Mouse (Mus musculus) brown adipose tissue, adult 24 weeks (tissue): ENCODE data around the gene Tsc2. TPM values are rescaled to one million over a fixed set of nuclear protein-coding genes. Genes with fewer than 3 reads are reported as not detected.

Experiments
- H3K27ac ChIP-seq: fragments of 200-500 bp; replicated peaks from 2 replicates; pipeline ENCODE4 v1.5.1; 2012; ENCODE audit warnings: low read depth, mild to moderate bottlenecking, low read length
- H3K4me1 ChIP-seq: fragments of 200-500 bp; 2 replicates; pipeline ENCODE4 v1.6.1; 2012; ENCODE audit warnings: low read length, mixed read lengths; ENCODE audit not compliant: control insufficient read depth, insufficient read depth, insufficient read length
- H3K4me3 ChIP-seq: fragments of 200-500 bp; 2 replicates; pipeline ENCODE4 v1.5.1; 2012; ENCODE audit warnings: low read depth, mild to moderate bottlenecking, low read length, moderate library complexity; ENCODE audit not compliant: insufficient read depth
- polyA plus RNA-seq: library from polyadenylated mRNA; stranded (reverse); fragments of >200 nt; gene quantifications from 2 replicates; pipeline ENCODE4 v1.2.4, GENCODE M21; 2012; ENCODE audit not compliant: missing spikeins, insufficient read depth, insufficient read length

Gene Tsc2
- polyA plus RNA-seq, 1 experiment, result 69.2 TPM

DNA sequence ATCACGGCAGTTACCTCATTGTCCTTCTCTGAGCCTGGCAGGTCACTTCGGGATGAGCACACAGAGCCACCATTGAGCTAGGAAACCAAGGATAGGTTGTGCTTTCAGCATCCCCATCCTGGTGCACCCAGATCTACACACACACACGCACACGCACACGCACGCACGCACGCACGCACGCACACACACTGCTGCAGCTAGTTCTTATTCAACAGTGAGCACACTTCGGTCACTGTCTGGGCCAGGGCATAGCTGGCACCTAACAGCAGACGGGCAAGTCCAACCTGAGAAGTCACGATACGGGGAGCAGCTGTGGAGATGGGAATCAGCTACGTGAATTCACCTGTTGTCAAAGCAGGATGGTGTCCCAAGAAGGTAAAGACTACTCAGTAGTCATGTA, 8.2 kb upstream of the Tsc2 start:
- Histone ChIP-seq H3K27ac (no peak overlapping the region), H3K4me3 (no peak overlapping the region), H3K4me1 (peaks cover 11% of the 10 kb centered on the region)

DNA sequence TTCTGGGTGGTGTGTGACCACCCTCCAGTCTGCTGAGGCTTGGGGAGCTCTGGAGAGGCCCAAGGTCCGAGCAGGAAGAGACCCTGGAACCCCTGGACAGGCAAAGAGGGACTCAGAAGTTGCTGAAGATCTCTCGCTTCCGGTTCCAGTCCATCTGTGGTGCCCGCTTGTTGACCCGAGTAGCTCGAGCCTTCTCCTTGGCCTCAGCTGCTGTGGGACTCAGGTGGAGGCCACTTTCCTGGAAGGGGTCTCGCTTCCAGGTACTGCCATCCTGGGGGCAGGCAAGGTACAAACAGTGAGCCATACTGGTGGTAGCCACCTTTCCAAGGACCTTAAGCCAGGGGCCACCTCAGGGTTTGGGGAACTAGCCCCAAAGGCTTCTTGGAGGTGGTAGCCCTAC, 7.7 kb upstream of the Tsc2 start:
- H3K27ac ChIP-seq, result 0 out of 2 replicates have a peak overlapping the region, but pooled peaks have one; percentile 9
- H3K4me3 ChIP-seq, result no peak overlapping the region
- peaks cover 15% of the 10 kb centered on the region for H3K4me1 ChIP-seq

DNA sequence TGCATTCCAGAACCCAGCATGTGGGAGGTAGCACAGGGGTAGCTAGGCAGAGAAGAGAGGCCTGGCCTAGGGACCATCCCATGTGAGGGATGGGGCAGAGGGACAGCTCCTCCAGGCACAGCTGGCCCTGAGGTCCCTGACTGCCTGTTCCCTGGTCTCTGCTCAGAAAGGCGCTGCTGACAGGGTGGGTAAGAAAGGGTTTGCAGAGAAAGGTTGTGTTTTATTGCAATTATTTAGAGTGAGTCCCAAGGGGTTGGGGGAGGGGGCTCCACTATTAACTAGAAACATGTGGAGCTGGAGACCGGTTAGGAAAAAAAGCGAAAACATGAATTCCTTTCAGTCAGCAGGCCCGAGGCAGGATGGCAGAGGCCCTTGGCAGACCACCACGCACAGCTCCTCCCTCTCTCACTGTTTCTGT, 7.2 kb upstream of the Tsc2 start:
- H3K27ac ChIP-seq, result peak overlapping the region; percentile 9; the same call in 1 of the 2 replicates
- H3K4me3 ChIP-seq, result no peak overlapping the region
- peaks cover 17% of the 10 kb centered on the region for H3K4me1 ChIP-seq

DNA sequence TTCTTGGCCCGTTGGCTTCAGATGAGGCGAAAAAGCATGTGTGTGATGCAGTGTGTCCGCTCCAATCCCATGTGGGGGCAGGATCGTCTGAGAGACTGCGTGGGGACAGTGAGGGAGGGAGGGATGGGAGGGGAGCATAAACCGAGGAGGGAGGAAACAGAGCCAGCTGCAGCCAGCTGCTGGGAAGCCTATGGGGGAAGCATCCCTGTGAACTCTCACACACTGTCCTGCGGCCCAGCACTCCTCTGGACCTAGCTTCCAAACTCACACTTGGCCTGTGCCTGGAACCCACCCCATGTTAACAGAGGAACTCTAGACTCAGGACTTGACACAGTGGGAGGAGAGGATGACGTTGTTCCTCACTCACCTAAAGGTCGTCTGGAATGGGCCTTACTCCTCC, 6.4 kb upstream of the Tsc2 start:
- Histone ChIP-seq H3K4me1 (peaks cover 20% of the 10 kb centered on the region), H3K27ac (peak overlapping the region; percentile 31), H3K4me3 (no peak overlapping the region)

DNA sequence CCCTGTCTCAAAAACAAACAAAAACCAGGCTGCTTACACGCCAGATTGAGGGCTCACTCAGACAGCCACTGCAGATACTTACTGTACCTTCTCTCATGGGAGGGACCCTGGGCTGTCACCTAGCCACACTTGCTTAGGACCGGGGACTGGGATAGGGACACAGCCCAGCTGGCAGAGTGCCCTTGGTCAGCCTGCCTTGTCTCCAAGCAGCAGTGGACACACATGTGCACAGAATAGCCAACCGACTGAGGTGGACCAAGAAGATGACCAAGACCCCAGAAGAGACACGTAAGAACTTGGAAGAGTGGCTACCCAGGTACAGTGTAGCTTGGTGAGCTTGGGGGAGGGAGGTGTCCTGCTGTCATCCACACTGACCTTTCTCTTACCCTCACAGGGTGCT, 5.8 kb upstream of the Tsc2 start:
- peaks cover 24% of the 10 kb centered on the region for H3K4me1 ChIP-seq
- no peak overlapping the region for H3K4me3 ChIP-seq
- H3K27ac ChIP-seq, result peak overlapping the region; percentile 31

DNA sequence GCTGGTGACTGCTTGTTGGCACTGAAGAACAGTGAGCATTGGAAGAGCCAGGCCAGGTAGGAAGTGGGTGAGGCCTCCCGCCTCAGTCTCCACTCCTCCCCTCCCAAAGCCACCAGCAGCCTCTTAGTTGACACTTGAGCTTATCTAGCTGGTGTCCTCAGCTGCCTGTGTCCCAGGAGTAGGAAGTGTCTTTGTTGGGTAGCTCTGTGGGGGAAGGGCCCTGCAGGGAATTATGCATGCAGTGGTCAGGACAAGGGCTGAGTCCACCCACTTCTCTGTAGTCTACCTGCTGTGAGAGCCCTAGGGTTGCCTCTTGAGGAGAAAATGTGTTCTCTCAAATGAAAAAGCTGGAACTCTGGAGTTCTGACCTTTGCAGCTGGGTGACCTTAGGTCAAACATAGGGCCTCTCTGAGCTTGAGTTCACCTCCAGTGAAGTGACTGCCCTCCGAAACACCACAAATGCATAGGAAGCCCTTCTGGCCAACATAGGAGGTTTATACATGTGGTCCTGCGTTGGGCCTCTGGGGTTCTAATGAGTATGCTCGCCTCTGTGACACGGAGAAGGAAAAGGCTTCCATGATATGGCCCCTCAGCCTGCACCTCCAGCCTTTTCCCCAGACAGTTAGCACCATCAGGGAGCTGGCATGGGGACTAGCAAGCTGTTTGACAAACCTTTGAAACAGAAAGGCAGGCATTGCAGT, 4.5 kb upstream of the Tsc2 start:
- Histone ChIP-seq H3K27ac (0 out of 2 replicates have a peak overlapping the region, but pooled peaks have one; percentile 8), H3K4me1 (peaks cover 27% of the 10 kb centered on the region), H3K4me3 (no peak overlapping the region)

DNA sequence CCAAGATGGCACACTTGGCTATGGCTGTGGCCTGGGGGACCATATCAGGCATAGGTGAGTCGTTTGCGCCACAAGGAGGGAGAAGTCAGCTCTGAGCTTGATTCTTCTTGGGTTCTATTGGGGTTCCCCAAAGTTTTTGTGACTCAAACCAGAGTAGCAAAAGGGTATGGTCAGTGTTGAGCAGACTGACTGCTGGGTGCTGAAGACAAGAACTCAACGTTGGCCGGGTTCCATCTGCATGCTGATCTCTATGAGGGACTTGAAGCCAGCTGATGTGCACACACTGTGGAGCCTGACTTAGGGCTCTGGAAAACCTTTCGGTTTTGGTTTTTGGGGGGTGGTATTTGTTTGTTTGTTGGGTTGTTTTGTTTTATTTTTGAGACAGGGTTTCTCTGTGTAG, 3.3 kb upstream of the Tsc2 start:
- Histone ChIP-seq H3K27ac (peak overlapping the region; percentile 20; the same call in 1 of the 2 replicates), H3K4me3 (no peak overlapping the region), H3K4me1 (peaks cover 29% of the 10 kb centered on the region)

DNA sequence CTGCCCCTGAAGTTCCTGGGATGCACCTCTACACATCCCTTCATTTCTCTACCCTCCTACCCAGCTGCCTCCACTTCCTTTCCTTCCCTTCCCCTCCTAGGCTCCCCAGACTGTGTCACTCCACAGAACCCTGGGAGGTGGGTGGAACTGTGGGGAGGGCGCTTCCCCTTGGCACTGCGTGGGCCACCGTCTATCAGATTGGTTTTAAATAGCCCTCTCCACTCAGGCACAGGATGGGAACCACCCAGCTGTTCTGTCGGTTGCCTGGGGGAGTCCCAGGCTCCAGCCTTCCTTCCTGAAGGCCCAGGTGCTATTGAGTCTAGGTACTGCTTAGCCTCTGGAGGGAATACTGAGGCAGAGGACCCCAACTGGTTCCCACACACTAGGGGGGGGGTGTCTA, 2.6 kb upstream of the Tsc2 start:
- Histone ChIP-seq H3K4me3 (no peak overlapping the region), H3K27ac (peak overlapping the region; percentile 20), H3K4me1 (peaks cover 29% of the 10 kb centered on the region)

DNA sequence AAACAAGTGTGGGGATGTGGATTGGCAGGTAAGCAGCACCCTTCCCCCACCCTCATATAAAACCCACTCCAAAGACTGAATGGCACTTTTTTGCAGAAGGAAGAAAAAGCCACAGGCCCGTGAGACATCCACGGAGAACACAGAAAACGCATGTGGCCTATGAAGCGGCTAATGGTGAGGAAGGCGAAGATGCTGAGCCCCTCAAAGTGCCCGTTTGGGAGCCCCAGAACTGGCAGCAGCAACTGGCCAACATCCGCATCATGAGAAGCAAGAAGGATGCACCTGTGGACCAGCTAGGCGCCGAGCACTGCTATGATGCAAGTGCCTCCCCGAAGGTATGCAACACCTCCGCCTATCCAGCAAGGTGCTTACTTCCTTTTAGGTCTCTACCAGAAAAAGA, 1.4 kb upstream of the Tsc2 start:
- peak overlapping the region; percentile 76 for H3K27ac ChIP-seq
- no peak overlapping the region for H3K4me3 ChIP-seq
- H3K4me1 ChIP-seq, result peaks cover 27% of the 10 kb centered on the region

DNA sequence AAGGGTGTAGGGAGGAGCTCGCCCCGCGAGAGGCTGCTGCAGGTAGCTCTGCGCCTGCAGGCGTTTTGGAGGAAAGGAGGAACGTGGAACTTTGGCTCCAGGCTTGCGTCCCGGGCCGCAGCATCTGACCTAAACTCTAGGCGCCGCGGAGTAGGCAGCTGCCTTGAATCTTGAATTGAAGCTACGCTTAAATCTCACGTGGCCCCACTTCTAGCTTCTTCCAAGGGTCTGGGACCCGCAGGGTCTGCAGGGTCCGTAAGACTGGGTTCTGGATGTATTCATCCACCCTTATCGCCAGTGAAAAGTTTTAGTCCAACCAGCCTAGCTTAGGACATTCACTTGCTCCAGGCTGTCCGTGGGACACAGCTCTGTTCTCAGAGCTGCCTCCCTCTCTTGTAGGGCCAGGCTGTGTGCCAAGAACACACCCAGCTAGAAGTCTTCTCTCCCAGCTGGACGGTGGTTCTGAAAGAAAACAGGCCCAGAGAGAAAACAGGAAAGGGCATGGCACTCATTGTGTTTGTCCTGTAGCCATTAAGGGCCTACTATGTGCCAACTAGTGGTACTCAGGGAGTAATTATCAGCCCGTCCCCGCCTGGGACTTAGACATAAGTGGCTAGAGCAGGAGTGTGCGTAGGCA, 501 bp upstream of the Tsc2 start:
- peaks cover 22% of the 10 kb centered on the region for H3K4me1 ChIP-seq

DNA sequence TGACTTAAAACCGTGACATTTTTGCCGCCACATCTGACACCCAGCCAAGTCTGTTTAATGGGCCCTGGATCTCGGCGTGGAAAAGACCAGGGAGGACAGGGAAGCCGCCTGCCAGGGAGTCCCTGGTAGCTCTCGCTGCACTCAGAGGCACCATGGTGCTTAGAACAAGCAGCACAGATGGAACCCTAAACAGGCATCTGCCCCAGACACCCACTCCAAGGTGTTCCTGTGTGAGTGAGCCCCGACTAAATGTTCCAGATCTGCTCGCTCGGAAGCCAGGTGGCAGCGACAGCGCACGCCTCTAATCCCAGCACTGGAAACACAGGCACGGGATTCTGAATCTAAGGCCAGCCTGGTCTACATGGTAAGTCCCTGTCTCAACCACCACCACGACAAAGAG, 2.4 kb downstream of the Tsc2 start:
- H3K4me3 ChIP-seq, result no peak overlapping the region
- no peak overlapping the region for H3K27ac ChIP-seq
- H3K4me1 ChIP-seq, result peaks cover 14% of the 10 kb centered on the region

More for the DNA sequence above, 501 bp upstream of the Tsc2 start:
- Histone ChIP-seq H3K27ac (peak overlapping the region; percentile 76), H3K4me3 (peak overlapping the region; percentile 91)

DNA sequence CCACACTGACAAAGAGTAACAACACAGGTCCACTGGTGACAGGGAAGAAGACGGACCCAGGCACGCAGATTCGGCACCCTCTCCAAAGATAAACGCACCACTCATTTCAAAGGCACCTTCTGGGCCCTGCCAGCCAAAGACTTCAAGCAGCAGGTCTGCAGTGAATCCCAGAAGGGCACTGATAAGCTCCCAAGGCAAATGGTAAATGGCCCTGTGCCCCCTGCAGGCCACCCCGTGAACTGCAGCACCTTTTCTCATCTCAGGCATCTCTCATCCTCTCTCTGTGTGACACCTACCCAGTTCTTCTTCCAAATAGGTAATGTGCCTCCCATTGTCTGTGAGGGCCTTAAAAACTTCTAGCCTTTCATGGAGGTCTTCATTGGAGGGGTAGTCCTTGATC, 3.8 kb downstream of the Tsc2 start:
- H3K4me3 ChIP-seq, result no peak overlapping the region
- H3K4me1 ChIP-seq, result peaks cover 8% of the 10 kb centered on the region; the same call in 1 of the 2 replicates

DNA sequence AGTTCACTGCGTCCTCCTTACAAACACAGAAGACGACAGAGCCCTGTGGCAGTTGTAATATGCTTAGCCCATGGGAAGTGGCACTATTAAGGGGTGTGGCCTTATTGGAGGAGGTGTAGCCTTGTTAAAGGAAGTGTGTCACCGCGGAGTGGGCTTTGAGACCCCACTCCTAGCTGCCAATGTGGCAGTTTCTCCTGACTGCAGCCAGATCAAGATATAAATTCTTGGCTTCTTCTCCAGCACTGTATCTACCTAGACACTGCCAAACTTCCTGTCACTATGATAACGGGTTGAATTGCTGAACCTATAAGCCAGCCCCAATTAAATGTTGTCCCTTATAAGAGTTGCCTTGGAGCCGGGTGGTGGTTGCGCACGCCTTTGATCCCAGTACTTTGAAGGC, 7.0 kb downstream of the Tsc2 start:
- H3K4me3 ChIP-seq, result no peak overlapping the region
- H3K27ac ChIP-seq, result no peak overlapping the region
- no peaks in the 10 kb centered on the region for H3K4me1 ChIP-seq

More for the DNA sequence above, 3.8 kb downstream of the Tsc2 start:
- no peak overlapping the region for H3K27ac ChIP-seq

DNA sequence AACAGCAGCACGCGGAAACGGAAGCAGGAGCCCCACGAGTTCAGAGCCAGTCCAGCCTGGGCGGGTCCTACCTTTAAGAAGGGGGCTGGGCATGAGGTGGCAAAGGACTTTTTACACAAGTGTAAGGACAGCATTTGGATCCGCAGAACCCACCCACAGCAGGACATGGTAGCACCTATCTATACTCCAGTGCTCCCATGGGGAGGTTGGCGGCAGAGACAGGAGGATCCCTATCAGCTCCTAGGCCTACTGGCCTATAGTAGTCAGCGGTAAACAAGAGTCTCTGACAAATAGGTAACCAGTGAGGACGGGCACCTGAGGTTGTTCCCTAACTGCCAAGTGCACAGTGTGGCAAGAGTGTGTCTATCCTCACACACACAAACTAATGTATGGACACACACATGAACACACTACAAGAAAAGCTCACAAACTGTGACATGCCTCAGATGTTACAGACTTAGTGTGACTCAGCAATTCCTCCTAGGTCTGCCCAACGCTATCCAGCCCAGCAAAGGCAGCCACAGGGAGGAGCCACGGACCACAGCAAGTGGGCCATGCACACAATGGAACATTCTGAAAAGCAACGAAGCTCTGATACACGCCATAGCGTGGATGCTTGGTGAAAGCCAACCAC, 14.8 kb downstream of the Tsc2 start:
- H3K27ac ChIP-seq, result no peak overlapping the region
- H3K4me3 ChIP-seq, result no peak overlapping the region
- no peaks in the 10 kb centered on the region for H3K4me1 ChIP-seq

DNA sequence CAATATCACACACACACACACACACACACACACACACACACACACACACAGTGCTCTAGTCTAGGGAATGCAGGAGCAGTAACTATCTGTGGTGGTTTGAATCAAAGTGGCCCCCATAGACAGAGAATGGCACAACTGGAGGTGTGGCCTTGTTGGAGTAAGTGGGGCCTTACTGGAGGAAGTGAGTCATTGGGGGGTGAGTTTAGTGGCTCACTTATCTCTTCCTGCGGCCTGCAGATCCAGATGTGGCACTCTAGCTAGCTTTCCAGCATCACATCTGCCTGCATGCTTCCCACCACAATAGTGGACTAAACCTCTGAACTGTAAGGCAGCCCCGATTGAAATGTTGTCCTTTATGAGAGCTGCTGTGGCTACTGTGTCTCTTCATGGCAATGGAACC, 21.7 kb downstream of the Tsc2 start:
- Histone ChIP-seq H3K27ac (no peak overlapping the region), H3K4me3 (no peak overlapping the region), H3K4me1 (no peaks in the 10 kb centered on the region)
